Mouse (Mus musculus) bone marrow, adult 2 months (tissue): Measurements from ENCODE around the gene Tnni3k.

Experiments used
- CTCF ChIP-seq: fragments of 200-500 bp; IDR thresholded peaks from 2 replicates; pipeline ENCODE4 v1.5.1; 2011; ENCODE audit warnings: low read length, control low read depth; ENCODE audit not compliant: control insufficient read depth, insufficient read depth
- POLR2A ChIP-seq: fragments of 200-500 bp; IDR thresholded peaks from 2 replicates; pipeline ENCODE4 v1.6.1; 2011; ENCODE audit warnings: low read depth, mild to moderate bottlenecking, control low read depth, low read length, borderline replicate concordance; ENCODE audit not compliant: control insufficient read depth

GRCm38 (mm10) chr3:154841076-154841475 lies 214.1 kb downstream of the Tnni3k start:
- TF ChIP-seq POLR2A (no peak), CTCF (no peak)
